Mouse (Mus musculus): ENCODE measurements around the gene Plcg2.

Plcg2 gene

DNA sequence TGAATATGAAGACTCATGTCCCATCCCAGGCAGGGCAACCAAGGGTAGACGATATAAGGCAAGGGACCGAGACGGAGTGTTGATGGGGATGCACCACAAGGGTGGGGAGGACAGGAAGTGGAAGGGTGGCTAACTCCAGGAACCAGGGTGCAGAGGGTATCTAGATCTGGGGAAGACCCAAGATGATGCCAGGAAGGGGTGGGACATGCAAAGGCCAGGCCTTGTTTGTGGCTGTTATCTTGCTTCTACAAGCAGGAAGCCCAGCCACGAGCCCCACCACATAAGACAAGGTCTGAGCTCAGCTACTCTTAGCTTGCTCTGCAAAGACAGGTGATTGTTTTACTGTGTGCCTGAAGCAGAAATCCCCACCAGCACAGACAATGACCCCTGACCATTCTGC, 50.4 kb downstream of the Plcg2 start:
- no peak for DNase-seq (ENCODE audit: low spot score)

DNA sequence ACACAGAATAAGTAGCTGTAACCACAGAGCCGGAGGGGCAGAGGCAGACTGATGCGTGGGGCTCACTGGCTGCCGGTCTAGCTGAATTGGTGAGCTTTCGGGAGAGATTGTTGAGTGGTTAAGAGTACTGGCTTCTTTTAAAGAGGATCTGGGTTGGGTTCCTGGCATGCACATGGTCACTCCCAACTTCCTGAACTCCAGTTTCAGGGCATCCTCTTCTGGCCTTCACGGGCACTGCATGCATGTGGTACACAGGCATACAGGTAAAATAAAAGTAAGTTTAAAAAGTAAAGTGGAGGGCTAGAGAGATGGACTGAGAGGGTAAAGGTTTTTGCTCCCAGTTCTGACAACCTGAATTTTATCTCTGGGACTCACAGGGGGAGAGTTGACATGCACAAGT, 52.4 kb downstream of the Plcg2 start:
- DNase-seq (ENCODE audit: low spot score): no peak

DNA sequence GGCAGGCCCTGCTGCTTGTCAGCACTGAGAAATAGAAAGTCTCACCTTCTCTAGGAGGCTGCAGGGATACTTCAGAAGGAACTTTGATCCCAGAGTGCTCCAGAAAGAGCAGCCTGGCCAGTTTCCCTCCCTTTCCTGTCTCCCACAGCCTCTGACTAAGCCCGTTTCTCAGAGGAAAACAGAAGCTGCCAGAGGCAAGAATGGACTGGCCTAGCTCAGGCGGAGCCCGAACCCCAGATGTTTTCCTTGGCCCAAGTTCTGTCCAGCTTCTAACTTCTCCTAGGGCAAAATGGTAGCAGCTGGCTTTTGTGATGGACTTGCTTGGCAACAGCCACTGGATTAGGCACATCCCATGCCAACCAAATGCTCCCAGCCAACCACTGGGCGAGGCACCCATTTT, 62.9 kb downstream of the Plcg2 start:
- DNase-seq (ENCODE audit: low spot score): peak; percentile 44

DNA sequence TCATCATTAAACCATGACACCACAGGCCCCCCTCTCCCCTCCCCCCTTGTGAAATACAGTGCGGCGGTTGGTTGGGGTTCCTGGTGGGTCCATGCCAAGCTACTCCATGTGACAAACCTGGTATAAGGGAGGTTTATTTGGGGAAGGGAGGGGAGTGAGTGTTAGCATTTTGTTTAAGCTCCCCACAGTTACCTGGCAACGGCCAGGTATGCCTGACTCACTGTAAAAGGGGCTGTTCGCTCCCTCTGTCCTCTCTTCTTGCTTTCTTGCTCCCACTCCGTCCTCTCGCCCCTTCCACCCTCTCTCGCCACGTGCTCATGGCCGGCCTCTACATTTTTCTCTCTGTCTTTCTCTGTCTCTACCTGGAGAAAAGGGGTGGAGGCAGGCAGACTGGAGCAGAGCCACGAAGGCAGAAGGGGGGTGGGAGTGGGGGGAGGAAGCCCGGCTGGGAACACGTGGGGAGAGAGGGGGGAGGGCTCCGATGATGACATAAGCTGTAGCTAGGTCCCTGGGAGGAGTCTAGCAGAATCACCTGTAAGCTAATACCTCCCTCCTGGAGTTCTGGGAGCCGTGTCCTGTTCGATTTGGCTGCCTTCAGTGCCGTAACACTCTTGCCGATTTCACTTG, 63.8 kb downstream of the Plcg2 start:
- DNase-seq (ENCODE audit: low spot score): no peak

DNA sequence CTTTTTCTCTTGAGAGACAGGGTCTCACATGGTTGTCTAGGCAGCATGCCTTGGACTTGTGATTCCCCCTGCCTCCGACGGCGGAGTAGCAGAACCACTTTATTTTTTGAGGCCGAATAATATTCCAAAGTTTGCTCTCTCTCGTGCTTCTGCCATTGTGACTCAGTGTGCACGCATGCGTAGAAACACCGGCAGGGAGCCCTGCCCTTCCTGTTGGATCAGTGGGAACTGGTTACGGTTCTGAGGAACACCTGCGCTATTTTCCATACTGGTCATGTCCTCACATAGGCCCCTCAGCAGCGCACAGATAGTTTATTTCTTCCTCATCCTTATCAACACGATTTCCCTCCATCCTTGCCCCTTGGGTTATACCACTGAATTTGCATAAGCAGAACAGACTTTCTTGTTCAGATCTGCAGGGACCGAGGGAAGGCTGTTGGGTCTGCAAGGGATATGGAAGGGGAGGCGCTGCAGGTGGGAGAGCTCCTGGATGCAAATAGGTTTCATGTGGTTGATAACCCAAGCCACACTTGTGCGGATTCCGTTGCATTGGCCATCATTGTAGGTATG, 64.4 kb downstream of the Plcg2 start:
- no peak for DNase-seq (ENCODE audit: low spot score)

DNA sequence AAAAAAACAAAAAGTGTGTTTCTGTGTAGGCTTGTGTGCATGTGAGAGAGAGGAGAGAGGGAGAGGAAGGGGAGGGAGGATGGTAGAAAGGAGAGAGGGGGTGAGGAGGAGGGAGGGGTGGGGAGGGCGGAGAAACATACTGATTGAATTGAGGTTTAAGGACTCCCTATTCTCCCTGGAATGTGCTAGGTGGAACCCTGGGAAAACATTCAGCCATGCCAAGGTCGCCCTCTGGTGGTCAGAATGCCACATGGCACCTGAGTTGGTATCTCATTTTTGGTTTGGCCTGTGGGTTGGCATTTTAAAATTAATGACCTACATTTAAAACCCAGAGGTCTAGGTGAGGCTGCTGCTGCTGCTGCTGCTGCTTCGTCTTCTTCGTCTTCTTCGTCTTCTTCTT, 71.3 kb downstream of the Plcg2 start:
- DNase-seq (ENCODE audit: low spot score): peak; percentile 61

DNA sequence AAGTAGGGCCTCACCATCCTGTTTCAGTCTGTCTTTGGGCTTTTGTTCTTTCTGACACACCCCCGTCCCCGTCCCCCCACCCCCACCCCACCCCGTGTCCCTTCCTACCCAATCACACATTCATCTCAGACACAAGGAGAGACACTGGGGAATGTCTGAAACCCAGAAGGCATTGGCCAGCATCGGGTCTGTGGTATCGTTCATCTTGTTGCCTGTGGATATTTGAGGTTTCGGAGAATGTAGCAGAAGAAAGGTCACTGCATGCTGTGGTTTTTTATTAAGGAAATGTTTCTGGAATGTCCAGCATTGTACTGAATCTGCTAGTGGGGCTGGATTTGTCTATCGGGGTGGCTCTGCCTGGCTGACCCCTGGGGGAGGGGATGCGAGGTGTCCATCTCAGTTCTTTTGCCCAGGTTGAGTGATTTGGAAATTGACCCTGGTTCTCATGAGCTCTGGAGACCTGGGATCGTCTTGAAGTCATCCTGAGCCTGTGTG, 78.2 kb downstream of the Plcg2 start:
- no peak for DNase-seq (ENCODE audit: low spot score)

DNA sequence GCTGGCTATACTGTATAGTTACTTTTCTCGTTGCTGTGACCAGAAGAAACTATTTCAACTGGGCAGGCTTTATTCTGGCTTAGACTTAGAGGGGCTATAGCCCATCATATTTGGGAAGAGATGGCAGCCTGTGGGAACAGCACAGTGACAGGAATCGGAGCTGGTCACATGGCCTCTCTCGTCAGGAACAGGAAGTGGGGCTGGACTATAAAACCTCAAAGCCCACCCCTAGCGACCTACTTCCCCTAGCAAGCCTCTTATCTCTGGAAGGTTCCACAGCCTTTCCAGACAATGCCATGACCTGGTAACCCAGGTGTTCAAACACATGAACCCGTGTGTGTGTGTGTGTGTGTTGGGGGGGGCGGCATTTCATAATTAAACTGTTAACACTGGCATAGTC, 79.0 kb downstream of the Plcg2 start:
- DNase-seq (ENCODE audit: low spot score): no peak

DNA sequence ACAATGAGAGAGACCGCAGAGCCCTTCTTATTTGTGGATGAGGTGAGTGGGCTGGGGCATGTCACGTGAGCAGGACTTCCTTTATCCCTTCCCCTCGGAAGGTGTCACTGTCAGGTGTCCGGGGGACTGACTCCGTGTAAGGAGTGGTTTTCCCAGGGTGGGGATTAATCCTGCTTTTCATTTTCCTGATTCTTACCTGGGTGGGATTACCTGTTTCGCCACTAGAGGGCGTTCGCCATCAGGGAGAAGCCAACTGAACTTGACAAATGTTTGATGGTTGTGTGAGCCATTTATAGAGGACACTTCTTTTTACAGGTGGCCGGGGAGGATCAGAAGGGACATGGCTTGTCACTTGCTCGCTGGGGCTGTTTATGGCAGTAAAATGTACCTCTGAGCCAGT, 79.8 kb downstream of the Plcg2 start:
- DNase-seq (ENCODE audit: low spot score): no peak

DNA sequence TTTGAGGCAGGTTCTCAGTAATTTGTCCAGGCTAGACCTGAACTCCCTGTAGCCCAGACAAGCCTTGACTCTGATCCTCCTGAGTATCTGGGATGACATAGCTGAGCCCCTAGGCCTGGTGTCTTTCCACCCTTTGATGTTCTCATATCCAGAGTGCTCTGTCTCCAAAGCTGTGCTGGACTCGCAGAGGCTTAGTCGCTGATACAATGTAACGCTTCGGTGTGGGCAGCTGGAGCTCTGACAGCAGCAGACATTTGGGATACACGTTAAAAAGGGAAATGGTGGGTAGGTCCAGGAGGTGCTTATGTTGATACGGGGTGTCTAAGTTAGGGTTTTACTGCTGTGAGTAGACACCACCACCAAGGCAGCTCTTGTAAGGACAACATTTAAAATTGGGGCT, 80.8 kb downstream of the Plcg2 start:
- no peak for DNase-seq (ENCODE audit: low spot score)

DNA sequence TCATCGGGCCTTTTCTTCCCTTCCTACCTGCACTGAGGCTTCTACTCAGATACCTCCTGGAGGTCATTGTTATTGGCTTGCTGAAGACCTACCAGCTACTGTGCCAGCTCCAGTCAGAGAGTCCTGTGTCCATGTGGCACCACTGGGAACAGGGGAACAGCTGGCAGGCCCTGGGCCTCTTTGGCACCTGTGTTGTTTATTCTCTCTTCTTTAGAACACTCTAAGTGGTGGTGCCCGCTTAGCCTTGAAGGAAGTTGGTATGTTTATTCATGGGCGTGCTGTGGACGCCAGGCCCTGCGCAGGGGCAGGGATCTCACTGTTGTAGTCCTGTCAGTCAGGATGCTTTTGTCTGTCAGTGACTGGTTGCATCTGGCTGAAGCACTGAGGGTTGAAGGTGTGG, 95.8 kb downstream of the Plcg2 start:
- DNase-seq (ENCODE audit: low spot score): no peak

DNA sequence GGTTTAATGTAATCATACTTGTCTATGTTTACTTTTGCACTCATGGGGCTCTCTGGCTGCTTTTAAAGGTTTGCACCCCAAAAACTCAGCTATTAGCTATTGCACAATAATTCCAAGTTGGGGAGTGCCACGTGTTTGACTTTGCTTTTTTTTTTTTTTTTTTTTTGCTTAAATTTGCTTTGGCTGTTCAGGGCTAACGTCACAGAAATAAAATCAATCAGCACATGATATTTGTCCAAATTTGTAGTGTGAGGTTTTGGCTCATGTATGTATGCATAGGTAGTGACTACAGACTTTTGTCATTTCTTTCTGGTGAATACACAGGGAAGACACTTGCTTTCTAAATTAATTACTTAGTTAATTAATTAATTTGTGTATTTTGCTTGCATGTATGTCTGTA, 96.9 kb downstream of the Plcg2 start:
- DNase-seq (ENCODE audit: low spot score): no peak

DNA sequence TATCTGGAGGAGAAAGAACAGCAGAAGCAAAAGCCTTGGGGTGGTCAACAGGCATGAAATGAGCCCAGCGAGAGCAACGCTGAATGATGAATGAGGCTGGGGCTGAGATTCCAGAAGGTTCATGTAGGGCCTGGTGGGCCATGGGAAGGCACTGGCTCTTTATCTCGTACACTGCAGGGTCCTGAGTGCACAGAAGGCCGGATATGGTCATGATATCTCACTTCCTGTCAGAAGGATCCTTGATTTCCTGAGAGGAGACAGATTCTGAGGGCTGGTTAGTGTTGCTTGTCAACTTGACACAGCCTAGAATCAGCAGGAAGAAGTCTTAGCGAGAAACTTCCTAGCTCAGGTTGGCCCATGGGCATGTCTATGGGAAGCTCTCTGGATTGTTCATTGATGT, 98.7 kb downstream of the Plcg2 start:
- no peak for DNase-seq (ENCODE audit: low spot score)

DNA sequence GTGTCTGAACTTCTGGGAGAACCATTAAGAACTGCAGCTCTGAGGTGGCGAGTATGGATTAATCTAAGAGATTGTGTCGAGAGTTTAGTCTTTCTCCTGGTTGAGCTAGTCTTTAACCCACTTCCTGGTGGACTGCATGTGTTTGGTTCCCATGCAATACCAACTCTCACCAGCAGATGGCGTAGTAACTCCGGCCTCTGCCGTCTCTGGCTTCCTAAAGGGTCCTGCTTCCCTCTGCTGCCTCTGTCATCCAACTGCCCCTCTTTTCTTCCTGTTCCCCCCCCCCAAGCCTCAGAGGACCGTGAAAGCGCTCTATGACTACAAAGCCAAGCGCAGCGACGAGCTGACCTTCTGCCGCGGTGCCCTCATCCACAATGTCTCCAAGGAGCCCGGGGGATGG, 102.7 kb downstream of the Plcg2 start:
- DNase-seq (ENCODE audit: low spot score): peak; percentile 15

DNA sequence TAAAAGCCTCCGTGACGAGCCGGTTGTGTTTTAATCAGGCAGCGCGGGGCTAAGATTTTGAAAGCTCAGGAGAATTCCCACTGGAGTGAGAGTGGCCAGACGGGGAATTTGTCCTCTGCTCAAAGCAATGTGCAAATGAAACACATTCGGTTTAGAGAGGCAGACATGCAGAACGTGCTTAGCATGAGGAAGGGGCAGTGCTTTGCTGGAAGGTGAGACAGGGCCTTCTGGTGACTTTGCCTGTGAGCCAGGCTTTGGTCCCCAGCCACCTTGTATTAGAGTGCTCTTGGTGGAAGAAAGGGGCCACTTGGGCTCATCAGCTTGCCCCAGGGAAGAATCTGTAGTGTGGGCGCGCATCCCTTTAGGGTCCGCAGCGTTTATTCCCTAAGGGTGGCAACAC, 106.0 kb downstream of the Plcg2 start:
- no peak for DNase-seq (ENCODE audit: low spot score)

DNA sequence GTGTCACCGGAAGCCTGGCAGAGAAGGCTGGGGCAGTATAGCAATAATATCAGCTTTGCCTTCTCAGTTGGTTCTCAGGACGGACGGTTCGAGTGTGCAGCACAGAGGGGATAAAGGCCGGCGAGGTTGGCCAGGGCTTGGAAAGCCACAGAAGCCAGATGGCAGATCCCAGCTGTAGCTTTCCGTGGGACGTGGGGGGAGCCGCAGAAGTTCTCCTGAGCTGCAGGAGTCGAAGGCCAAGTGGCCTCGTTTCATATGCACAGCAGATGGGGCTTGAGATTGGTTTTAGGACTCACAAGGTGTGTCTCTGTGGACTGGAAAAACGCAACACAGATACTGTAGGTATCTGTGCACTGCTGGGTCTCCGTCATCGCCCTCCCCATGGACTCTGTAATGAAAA, 106.6 kb downstream of the Plcg2 start:
- no peak for DNase-seq (ENCODE audit: low spot score)

DNA sequence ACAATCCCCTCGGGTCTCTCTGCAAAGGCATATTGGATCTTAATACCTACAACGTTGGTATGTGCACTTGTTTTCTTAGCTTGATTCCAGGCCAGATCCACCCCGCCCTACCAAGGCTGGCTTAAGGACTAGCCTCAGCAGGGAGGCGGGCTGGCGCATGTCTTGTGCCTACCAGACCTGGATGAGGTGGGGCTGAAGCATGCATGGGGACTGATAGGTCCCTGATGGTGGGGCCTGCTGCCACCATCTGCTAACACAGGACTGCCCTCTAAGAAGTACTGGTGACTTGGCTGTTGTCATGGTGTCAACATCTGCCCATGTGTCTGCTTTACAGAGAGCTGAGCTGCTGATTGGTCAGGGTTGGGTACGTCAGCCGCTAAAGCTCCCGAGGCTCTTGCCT, 107.1 kb downstream of the Plcg2 start:
- no peak for DNase-seq (ENCODE audit: low spot score)

DNA sequence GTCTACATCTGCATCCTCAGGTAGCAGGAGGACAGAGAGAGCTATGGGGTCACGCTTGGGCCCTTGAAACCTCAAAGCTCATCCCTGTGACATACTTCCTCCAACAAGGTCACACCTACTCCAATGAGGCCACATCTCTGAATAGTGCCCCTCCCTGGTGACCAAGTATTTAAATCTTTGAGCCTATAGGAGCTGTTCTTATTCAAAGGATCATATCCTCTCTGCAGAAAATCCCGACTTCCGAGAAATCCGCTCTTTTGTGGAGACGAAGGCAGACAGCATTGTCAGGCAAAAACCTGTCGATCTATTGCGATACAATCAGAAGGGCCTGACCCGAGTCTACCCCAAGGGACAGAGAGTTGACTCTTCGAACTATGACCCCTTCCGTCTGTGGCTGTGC, 112.4 kb downstream of the Plcg2 start:
- DNase-seq (ENCODE audit: low spot score): no peak

DNA sequence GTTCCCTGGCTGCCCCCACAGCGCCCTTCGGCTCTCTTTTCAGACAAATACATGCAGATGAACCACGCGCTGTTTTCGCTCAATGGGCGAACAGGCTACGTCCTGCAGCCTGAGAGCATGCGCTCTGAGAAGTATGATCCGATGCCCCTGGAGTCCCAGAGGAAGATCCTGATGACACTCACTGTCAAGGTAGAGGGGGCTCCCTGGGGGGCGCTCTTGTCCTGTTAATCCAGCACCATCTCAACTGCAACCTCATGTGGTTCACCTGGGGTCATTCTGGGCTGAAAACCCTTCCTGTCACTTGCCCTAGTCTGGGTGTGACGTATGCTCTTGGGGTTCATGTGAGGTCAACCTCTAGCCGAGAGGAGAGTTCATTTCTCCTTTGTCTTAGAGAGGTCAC, 114.8 kb downstream of the Plcg2 start:
- DNase-seq (ENCODE audit: low spot score): no peak

DNA sequence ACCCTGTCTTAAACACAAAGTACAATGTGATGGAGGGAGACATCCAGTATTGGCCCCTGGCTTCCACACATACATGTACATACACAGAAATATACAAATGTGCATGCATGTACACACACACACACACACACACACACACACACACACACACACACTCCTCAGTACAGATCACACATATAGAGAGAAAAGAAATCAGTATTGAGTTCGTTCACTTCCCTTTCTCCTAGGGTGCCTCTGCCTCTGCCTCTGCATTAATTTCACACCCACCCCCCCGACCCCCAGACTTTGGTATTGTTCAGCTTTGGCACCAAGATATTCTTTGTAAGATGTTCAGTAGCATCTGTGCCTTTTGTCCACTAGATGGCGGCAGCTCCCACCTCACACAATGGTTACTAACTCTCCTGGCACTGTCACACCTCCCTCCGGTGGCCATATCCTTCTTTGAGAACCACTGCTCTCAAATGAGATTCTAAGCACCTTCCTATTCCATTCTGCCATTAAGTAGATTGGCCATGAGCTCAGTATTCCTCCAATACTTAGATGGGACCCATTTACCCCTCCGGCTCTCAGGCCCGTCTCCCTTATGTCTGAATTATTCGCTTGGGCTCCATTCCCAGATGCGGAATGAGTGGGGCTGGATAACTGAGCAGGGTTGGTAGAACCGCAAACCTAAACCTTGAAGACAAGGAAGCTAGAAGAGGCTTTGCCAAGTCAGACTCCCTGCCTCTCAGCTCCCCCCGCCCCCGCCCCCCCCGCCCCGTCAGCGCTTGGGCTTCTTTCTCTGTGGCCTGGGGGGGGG, 128.1 kb downstream of the Plcg2 start:
- peak; percentile 73 for DNase-seq (ENCODE audit: low spot score)

DNA sequence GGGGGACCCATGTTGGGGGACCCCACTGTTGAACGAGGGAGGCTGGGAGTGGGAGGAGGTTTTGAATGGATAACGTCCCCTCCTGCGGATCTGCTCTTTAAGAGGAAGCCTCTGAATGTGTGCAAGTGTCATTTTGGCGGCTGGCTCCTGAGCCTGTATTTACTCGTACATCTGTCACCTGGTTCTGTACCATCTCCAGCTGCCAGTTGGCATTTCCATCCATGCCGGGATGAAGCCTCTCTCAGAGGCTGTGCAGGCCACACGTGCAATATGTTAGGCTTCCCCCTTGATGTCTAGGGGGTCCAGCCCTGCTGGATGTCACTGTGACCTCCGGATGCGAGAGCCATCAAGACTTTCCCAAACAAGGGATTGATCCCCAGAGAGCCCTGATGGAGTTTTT, 129.0 kb downstream of the Plcg2 start:
- no peak for DNase-seq (ENCODE audit: low spot score)

DNA sequence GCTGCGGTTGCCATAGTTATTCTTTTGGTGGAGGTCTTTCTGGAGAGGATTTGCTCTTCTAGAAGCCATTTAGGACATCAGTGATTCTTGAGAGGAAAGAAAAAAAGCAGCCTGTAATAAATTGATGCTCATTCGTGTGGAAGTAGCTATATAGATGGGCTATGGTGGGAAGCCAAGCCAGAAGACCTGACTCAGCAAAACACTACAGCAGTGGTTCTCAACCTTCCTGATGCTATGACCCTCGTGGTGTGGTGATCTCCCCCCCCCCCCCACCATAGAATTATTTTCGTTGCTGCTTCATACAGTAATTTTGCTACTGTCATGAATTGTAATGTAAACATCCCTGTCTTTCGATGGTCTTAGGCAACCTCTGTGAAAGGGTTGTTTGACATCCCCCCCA, 134.4 kb downstream of the Plcg2 start:
- no peak for DNase-seq (ENCODE audit: low spot score)

DNA sequence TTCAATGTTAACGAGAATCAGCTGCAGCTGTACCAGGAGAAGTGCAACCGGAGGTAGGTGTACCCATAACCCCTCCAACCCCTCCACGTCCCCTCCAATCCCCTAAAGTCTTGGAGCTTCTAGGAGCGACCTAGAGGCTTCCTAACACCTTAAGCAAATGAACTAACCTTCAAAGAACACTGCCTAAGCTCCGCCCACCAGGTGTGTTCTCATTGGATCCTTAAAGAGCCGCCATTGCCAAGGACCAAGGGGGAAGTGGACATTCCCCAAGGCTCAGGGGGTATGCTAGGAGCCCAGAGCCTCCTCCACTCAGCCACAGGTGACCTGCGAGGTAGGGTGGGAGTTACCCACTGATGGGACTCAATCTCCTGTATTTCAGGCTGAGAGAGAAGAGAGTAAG, 136.3 kb downstream of the Plcg2 start:
- DNase-seq (ENCODE audit: low spot score): no peak

DNA sequence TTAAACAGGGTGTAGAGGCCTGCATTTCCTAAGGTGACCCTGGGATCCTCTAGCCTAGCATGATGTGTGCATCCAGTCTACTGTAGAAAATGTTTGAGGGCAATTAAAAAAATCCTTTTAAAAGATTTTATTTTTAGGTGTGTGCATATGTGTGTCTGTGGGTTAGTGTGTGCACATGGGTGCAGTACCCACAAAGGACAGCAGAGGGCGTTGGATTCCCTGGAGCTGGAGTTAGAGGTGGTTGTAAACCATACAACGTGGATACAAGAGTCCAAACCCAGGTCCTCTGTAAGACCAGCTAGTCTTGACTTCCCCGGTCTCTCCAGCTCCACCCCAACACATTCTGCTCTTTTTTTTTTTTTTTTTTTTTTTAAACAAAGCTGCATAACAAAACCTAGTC, 139.4 kb downstream of the Plcg2 start:
- no peak for DNase-seq (ENCODE audit: low spot score)
